Mouse (Mus musculus): ENCODE data around the gene Nup93. TPM values are rescaled to one million over a fixed set of nuclear protein-coding genes. Genes with fewer than 3 reads are reported as not detected.
A peak's percentile ranks its signal among the peaks of the same experiment; 100 is the strongest.

The Nup93 gene
- polyA plus RNA-seq, 1 experiment from 2014 or later: 135 TPM

- WGBS: 46% methylated on average over 11 of the region's 11 CpGs
Observed at GRCm38 (mm10) chr8:94173848-94174403, 40.4 kb upstream of the Nup93 start.

DNA sequence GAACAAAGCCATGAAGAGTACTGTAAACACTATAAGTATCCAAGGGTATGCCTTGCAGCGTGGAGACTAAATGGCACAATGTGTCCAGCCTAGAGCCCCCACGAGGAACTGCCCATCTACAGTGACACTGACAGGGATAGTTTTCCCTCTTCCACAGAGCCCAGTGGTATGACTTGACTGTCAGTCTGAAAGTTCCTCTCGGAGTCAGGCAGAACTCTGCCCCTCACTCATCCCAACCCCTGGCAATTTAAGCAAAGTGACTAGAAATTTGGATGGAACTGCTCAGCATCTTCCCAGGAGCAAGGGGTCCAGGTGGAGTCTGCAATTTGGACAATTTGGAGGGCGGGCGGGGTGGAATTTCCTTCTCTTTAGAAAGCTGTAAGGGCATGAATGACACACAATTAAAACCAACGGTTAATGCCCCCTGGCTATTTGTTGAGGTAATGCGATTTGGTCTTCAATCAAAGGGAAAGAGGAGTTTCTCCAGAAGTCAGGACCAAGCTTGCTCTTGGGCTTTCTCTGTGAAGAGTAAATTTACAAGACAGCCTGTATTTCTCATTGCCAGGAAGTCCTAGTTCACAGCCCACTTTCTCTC, 39.6 kb upstream of the Nup93 start:
- no peaks in the 10 kb centered on the region for H3K9me3 ChIP-seq (ENCODE audit: control insufficient read depth, low read length)
- ATAC-seq (replicated peaks; ENCODE audit: low FRiP score) (no peak), DNase-seq (ENCODE audit: low spot score) (no peak)
- no peak overlapping the region for H3K9ac ChIP-seq (ENCODE audit: low read length)
- H3K4me1 ChIP-seq (replicated peaks; ENCODE audit: control insufficient read depth, insufficient read depth, low read length): peaks cover 24% of the 10 kb centered on the region
- H3K4me2 ChIP-seq (ENCODE audit: low read depth, low read length, severe bottlenecking): no peak overlapping the region
- no peak overlapping the region for H3K27ac ChIP-seq (ENCODE audit: low read depth, low read length)
- H3K27me3 ChIP-seq (ENCODE audit: control insufficient read depth, insufficient read depth, low read length): peaks cover 70% of the 10 kb centered on the region
- H3K4me3 ChIP-seq (ENCODE audit: low read depth, low read length): no peak overlapping the region
- 21% methylated on average over 7 of the region's 7 CpGs for WGBS
- H3K36me3 ChIP-seq (ENCODE audit: control insufficient read depth, insufficient read depth, low read length): no peaks in the 10 kb centered on the region

More at GRCm38 (mm10) chr8:94173848-94174403, 40.4 kb upstream of the Nup93 start:
- H3K4me2 ChIP-seq (ENCODE audit: low read depth, low read length, severe bottlenecking): no peak overlapping the region
- no peak overlapping the region for H3K27ac ChIP-seq (ENCODE audit: low read depth, low read length)
- H3K9ac ChIP-seq (ENCODE audit: low read length): no peak overlapping the region
- H3K4me3 ChIP-seq (ENCODE audit: low read depth, low read length): no peak overlapping the region
- ATAC-seq (replicated peaks; ENCODE audit: low FRiP score) (no peak), DNase-seq (ENCODE audit: low spot score) (no peak)
- no peaks in the 10 kb centered on the region for H3K36me3 ChIP-seq (ENCODE audit: control insufficient read depth, insufficient read depth, low read length)
- no peaks in the 10 kb centered on the region for H3K9me3 ChIP-seq (ENCODE audit: control insufficient read depth, low read length)
- H3K27me3 ChIP-seq (ENCODE audit: control insufficient read depth, insufficient read depth, low read length): peaks cover 62% of the 10 kb centered on the region
- H3K4me1 ChIP-seq (replicated peaks; ENCODE audit: control insufficient read depth, insufficient read depth, low read length): peaks cover 18% of the 10 kb centered on the region

- Histone ChIP-seq H3K27ac (ENCODE audit: low read depth, low read length) (no peak overlapping the region), H3K4me1 (replicated peaks; ENCODE audit: control insufficient read depth, insufficient read depth, low read length) (peaks cover 19% of the 10 kb centered on the region), H3K9me3 (ENCODE audit: control insufficient read depth, low read length) (no peaks in the 10 kb centered on the region), H3K9ac (ENCODE audit: low read length) (no peak overlapping the region), H3K4me2 (ENCODE audit: low read depth, low read length, severe bottlenecking) (no peak overlapping the region), H3K27me3 (ENCODE audit: control insufficient read depth, insufficient read depth, low read length) (peaks cover 69% of the 10 kb centered on the region), H3K36me3 (ENCODE audit: control insufficient read depth, insufficient read depth, low read length) (no peaks in the 10 kb centered on the region), H3K4me3 (ENCODE audit: low read depth, low read length) (no peak overlapping the region)
- 65% methylated on average over 7 of the region's 7 CpGs for WGBS
- no peak for ATAC-seq (replicated peaks; ENCODE audit: low FRiP score)
- no peak for DNase-seq (ENCODE audit: low spot score)
Observed at GRCm38 (mm10) chr8:94177716-94178390, 36.5 kb upstream of the Nup93 start.

DNA sequence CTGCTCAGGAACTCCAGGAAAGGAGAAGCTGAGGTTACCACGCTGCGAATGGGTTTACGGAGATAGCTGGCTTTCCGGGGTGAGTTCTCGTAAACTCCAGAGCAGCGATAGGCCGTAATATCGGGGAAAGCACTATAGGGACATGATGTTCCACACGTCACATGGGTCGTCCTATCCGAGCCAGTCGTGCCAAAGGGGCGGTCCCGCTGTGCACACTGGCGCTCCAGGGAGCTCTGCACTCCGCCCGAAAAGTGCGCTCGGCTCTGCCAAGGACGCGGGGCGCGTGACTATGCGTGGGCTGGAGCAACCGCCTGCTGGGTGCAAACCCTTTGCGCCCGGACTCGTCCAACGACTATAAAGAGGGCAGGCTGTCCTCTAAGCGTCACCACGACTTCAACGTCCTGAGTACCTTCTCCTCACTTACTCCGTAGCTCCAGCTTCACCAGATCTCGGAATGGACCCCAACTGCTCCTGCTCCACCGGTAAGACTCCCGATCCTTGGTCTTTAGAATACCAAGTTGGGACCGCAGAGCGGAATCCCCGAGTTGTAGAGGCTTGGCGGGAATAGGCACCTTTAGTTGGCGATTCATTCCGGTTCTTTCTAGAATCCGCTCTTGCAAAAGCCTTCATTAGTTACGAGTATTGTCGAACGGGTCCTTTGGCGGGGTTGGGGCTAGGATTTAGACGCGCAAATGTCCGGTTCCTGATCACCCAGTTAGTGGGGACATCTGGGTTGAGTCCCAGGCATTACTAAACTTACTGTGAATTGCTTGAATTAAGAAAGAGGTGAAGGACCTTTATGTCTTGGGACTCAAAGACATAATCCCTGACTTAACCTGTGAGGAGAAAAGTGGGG, 35.3 kb upstream of the Nup93 start, which contains the start of gene Mt1:
Gene Mt1, plus strand, starts transcription at position 226 of the 856 bp plus-strand sequence.
- DNase-seq (ENCODE audit: low spot score): peak; percentile 88
- peak within 1 kb of the TSS; percentile 86 for H3K4me2 ChIP-seq (ENCODE audit: low read depth, low read length, severe bottlenecking)
- no peak within 1 kb of the TSS for H3K27ac ChIP-seq (ENCODE audit: low read depth, low read length)
- peak; percentile 80 for ATAC-seq (replicated peaks; ENCODE audit: low FRiP score)
- peaks cover 67% of the 10 kb centered on the region for H3K27me3 ChIP-seq (ENCODE audit: control insufficient read depth, insufficient read depth, low read length)
- peak within 1 kb of the TSS; percentile 27 for H3K9ac ChIP-seq (ENCODE audit: low read length)
- H3K36me3 ChIP-seq (ENCODE audit: control insufficient read depth, insufficient read depth, low read length): no peaks in the 10 kb centered on the region
- H3K9me3 ChIP-seq (ENCODE audit: control insufficient read depth, low read length): no peaks in the 10 kb centered on the region
- H3K4me3 ChIP-seq (ENCODE audit: low read depth, low read length): peak within 1 kb of the TSS; percentile 43
- WGBS: under 1% methylated on average over 50 of the region's 50 CpGs
- peaks cover 19% of the 10 kb centered on the region for H3K4me1 ChIP-seq (replicated peaks; ENCODE audit: control insufficient read depth, insufficient read depth, low read length)

GRCm38 (mm10) chr8:94179713-94180560, 34.4 kb upstream of the Nup93 start:
- no peaks in the 10 kb centered on the region for H3K36me3 ChIP-seq (ENCODE audit: control insufficient read depth, insufficient read depth, low read length)
- no peaks in the 10 kb centered on the region for H3K9me3 ChIP-seq (ENCODE audit: control insufficient read depth, low read length)
- H3K27ac ChIP-seq (ENCODE audit: low read depth, low read length): no peak overlapping the region
- peak overlapping the region; percentile 27 for H3K9ac ChIP-seq (ENCODE audit: low read length)
- ATAC-seq (replicated peaks; ENCODE audit: low FRiP score) (no peak), DNase-seq (ENCODE audit: low spot score) (no peak)
- H3K4me3 ChIP-seq (ENCODE audit: low read depth, low read length): peak overlapping the region; percentile 43
- peak overlapping the region; percentile 86 for H3K4me2 ChIP-seq (ENCODE audit: low read depth, low read length, severe bottlenecking)
- 3% methylated on average over 25 of the region's 25 CpGs for WGBS
- H3K4me1 ChIP-seq (replicated peaks; ENCODE audit: control insufficient read depth, insufficient read depth, low read length): peaks cover 19% of the 10 kb centered on the region
- peaks cover 69% of the 10 kb centered on the region for H3K27me3 ChIP-seq (ENCODE audit: control insufficient read depth, insufficient read depth, low read length)

GRCm38 (mm10) chr8:94180561-94180908, 33.8 kb upstream of the Nup93 start:
- Histone ChIP-seq H3K9ac (ENCODE audit: low read length) (no peak overlapping the region), H3K36me3 (ENCODE audit: control insufficient read depth, insufficient read depth, low read length) (no peaks in the 10 kb centered on the region), H3K9me3 (ENCODE audit: control insufficient read depth, low read length) (no peaks in the 10 kb centered on the region), H3K4me3 (ENCODE audit: low read depth, low read length) (peak overlapping the region; percentile 43; the same call in 1 of the 2 replicates), H3K27me3 (ENCODE audit: control insufficient read depth, insufficient read depth, low read length) (peaks cover 72% of the 10 kb centered on the region), H3K4me1 (replicated peaks; ENCODE audit: control insufficient read depth, insufficient read depth, low read length) (peaks cover 19% of the 10 kb centered on the region), H3K4me2 (ENCODE audit: low read depth, low read length, severe bottlenecking) (peak overlapping the region; percentile 86; the same call in 1 of the 2 replicates), H3K27ac (ENCODE audit: low read depth, low read length) (no peak overlapping the region)
- no peak for ATAC-seq (replicated peaks; ENCODE audit: low FRiP score)
- WGBS: 66% methylated on average over 1 of the region's 1 CpGs
- no peak for DNase-seq (ENCODE audit: low spot score)

GRCm38 (mm10) chr8:94182055-94182929, 32.1 kb upstream of the Nup93 start:
- no peak overlapping the region for H3K27ac ChIP-seq (ENCODE audit: low read depth, low read length)
- peaks cover 24% of the 10 kb centered on the region for H3K4me1 ChIP-seq (replicated peaks; ENCODE audit: control insufficient read depth, insufficient read depth, low read length)
- H3K4me3 ChIP-seq (ENCODE audit: low read depth, low read length): no peak overlapping the region; the same call in 1 of the 2 replicates

More at GRCm38 (mm10) chr8:94182055-94182929, 32.1 kb upstream of the Nup93 start:
- no peak overlapping the region for H3K9ac ChIP-seq (ENCODE audit: low read length)
- ATAC-seq (replicated peaks; ENCODE audit: low FRiP score): no peak
- 64% methylated on average over 13 of the region's 13 CpGs for WGBS
- no peak for DNase-seq (ENCODE audit: low spot score)
- H3K27me3 ChIP-seq (ENCODE audit: control insufficient read depth, insufficient read depth, low read length): peaks cover 78% of the 10 kb centered on the region
- no peaks in the 10 kb centered on the region for H3K36me3 ChIP-seq (ENCODE audit: control insufficient read depth, insufficient read depth, low read length)
- no peaks in the 10 kb centered on the region for H3K9me3 ChIP-seq (ENCODE audit: control insufficient read depth, low read length)
- peak overlapping the region; percentile 39; the same call in 1 of the 2 replicates for H3K4me2 ChIP-seq (ENCODE audit: low read depth, low read length, severe bottlenecking)
